Mouse (Mus musculus) spleen, postnatal 0 days (tissue): ENCODE results near the gene Wdtc1. TPM values are rescaled to one million over a fixed set of nuclear protein-coding genes. Genes with fewer than 3 reads are reported as not detected.

ENCODE experiments used
- polyA plus RNA-seq: library from polyadenylated mRNA; unstranded; fragments of >200 nt; fragmentation: Nextera tagmentation; extraction: Ambion mirVana; gene quantifications from 2 replicates; pipeline ENCODE4 v1.2.1, GENCODE M21; 2015

Gene Wdtc1
- polyA plus RNA-seq, result 8.0 and 8.3 TPM in 2 replicates

GRCm38 (mm10) chr4:133353367-133354365 is at the start of gene Wdtc1:
Wdtc1 (minus strand) TSS chr4:133353481.

GRCm38 (mm10) chr4:133369553-133370297 is 16.4 kb upstream of the Wdtc1 start, which contains the start of gene Slc9a1:
Slc9a1 (plus strand) TSS chr4:133369706.

DNA sequence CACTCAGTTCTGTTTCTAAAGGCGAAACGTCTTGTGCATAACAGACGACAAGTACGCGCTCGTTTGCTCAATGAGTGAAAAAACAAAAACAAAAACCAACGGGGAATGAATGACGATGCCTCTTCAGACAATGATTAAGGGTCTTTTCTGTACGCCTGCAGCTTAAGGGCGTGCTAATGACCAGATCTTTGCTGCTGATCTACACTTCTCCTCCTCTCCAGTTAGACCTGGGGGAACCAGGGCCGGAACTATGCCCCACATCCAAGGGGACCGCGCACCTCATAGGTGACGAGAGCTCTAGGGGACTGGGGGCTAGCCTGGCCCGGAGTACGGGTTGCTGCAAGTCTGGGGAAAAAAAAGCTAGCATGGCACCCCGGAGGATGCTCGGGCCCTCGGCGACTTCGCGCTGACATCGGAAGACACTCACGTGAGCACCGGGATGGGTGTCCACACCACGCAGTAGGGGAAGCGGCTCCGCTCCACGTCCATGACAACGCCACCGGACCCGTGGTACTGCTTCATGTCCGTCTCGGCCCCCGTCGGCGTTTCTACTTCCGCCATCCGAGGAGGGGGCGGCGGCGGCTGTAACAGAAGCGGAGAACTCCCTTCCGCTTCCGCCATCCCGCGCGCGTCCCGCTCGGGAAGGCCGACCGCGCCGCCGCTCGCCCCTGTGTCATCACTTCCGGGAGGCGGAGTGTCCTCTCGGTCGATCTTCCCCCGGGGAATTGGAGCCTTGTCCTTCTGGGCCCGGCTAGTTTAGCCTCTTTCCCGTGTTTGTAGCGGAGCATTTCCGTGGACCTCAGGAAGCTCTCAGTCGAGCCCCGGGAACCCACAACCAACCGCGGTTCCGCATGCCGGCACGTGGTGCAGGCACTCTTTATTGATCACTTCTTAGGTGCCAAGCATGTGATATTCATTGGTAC is 75.9 kb downstream of the Wdtc1 start, which contains the start of gene Tmem222:
Gene Tmem222 (minus strand): TSS at position 689 of the 923 bp plus-strand sequence.

GRCm38 (mm10) chr4:133262882-133263281 is 90.4 kb downstream of the Wdtc1 start, which contains the start of gene Sytl1:
Sytl1 (minus strand) TSS chr4:133263113.

Other genes starting within 250 kb of the Wdtc1 start
- gene Wasf2, start 223.0 kb downstream of the Wdtc1 start, polyA plus RNA-seq, result 83.1 and 88.3 TPM in 2 replicates
- gene Cd164l2, start 141.3 kb downstream of the Wdtc1 start, polyA plus RNA-seq, result 0.18 and 0.45 TPM in 2 replicates
- 0.11 TPM in 1 of 2 replicates, not detected in the other for gene Gpr3, start 140.9 kb downstream of the Wdtc1 start, polyA plus RNA-seq
- 4.6 and 5.5 TPM in 2 replicates for gene Map3k6, start 112.7 kb downstream of the Wdtc1 start, polyA plus RNA-seq
- 3.2 and 3.5 TPM in 2 replicates for gene Sytl1, start 90.4 kb downstream of the Wdtc1 start, polyA plus RNA-seq
- 57.6 and 59.4 TPM in 2 replicates for gene Tmem222, start 75.7 kb downstream of the Wdtc1 start, polyA plus RNA-seq
- 4.5 and 5.3 TPM in 2 replicates for gene Slc9a1, start 16.2 kb upstream of the Wdtc1 start, polyA plus RNA-seq
- gene Tent5b, start 126.7 kb upstream of the Wdtc1 start, polyA plus RNA-seq, result 0.30 and 0.58 TPM in 2 replicates
- 0.40 and 0.47 TPM in 2 replicates for gene Trnp1, start 145.1 kb upstream of the Wdtc1 start, polyA plus RNA-seq
- 0.17 and 0.23 TPM in 2 replicates for gene Kdf1, start 165.5 kb upstream of the Wdtc1 start, polyA plus RNA-seq
- gene Nudc, start 192.5 kb upstream of the Wdtc1 start, polyA plus RNA-seq, result 151 and 160 TPM in 2 replicates
- gene Nr0b2, start 199.9 kb upstream of the Wdtc1 start, polyA plus RNA-seq, result 2.6 and 3.6 TPM in 2 replicates
- gene Gpatch3, start 221.3 kb upstream of the Wdtc1 start, polyA plus RNA-seq, result 5.0 and 5.6 TPM in 2 replicates
- gene Gpn2, start 230.9 kb upstream of the Wdtc1 start, polyA plus RNA-seq, result 11.5 and 12.3 TPM in 2 replicates
- gene Sfn, start 248.7 kb upstream of the Wdtc1 start, polyA plus RNA-seq, result 1.5 and 1.6 TPM in 2 replicates